Mouse (Mus musculus) midbrain, postnatal 0 days (tissue): ENCODE data around the gene Mcm9. TPM values are rescaled to one million over a fixed set of nuclear protein-coding genes. Genes with fewer than 3 reads are reported as not detected.
A peak's percentile ranks its signal among the peaks of the same experiment; 100 is the strongest.
"Not testable (repeated sequence)": the region's sequence is repeated elsewhere in the genome, so short reads cannot be mapped to it uniquely, and the experiment has no call there.

Experiments
- ATAC-seq: fragments of 200-750 bp; cut with Nextera tagmentation; 2 replicates; pipeline ENCODE4 v1.8.0; 2017; ENCODE audit warnings: moderate number of reproducible peaks, mild to moderate bottlenecking, moderate TSS enrichment, moderate library complexity; ENCODE audit not compliant: low FRiP score
- DNase-seq: peaks from one replicate; pipeline ENCODE4 v3.0.0-alpha.2; 2015; ENCODE audit warnings: low spot score
- H3K27ac ChIP-seq: fragments of 300-500 bp; sonication (generic); 2 replicates; pipeline ENCODE4 v1.5.1; 2014; ENCODE audit warnings: low read depth, mild to moderate bottlenecking, low read length, mixed read lengths
- H3K27me3 ChIP-seq: fragments of 300-500 bp; sonication (generic); 2 replicates; pipeline ENCODE4 v1.6.1; 2014; ENCODE audit warnings: low read length, control low read depth, mixed read lengths; ENCODE audit not compliant: insufficient read depth
- H3K36me3 ChIP-seq: fragments of 300-500 bp; sonication (generic); 2 replicates; pipeline ENCODE4 v1.6.1; 2014; ENCODE audit warnings: low read length, control low read depth, mixed read lengths; ENCODE audit not compliant: insufficient read depth
- H3K4me1 ChIP-seq: fragments of 300-500 bp; sonication (generic); 2 replicates; pipeline ENCODE4 v1.6.1; 2014; ENCODE audit warnings: mild to moderate bottlenecking, control low read depth, antibody characterized with exemption, low read length, mixed read lengths; ENCODE audit not compliant: insufficient read depth
- H3K4me2 ChIP-seq: fragments of 300-500 bp; sonication (generic); 2 replicates; pipeline ENCODE4 v1.6.1; 2014; ENCODE audit warnings: low read depth, mild to moderate bottlenecking, low read length, mixed read lengths; ENCODE audit not compliant: poor library complexity, severe bottlenecking
- H3K4me3 ChIP-seq: fragments of 300-500 bp; sonication (generic); 2 replicates; pipeline ENCODE4 v1.5.1; 2014; ENCODE audit warnings: low read depth, mild to moderate bottlenecking, low read length, moderate library complexity
- H3K9ac ChIP-seq: fragments of 300-500 bp; sonication (generic); replicated peaks from 2 replicates; pipeline ENCODE4 v1.6.1; 2014; ENCODE audit warnings: mild to moderate bottlenecking, low read length, moderate library complexity, mixed read lengths; ENCODE audit not compliant: poor library complexity, severe bottlenecking
- H3K9me3 ChIP-seq: fragments of 300-500 bp; sonication (generic); 2 replicates; pipeline ENCODE4 v1.6.1; 2016; ENCODE audit warnings: low read length, control low read depth
- CTCF ChIP-seq: IDR thresholded peaks from 2 replicates; pipeline ENCODE4 v1.5.1; 2016; ENCODE audit warnings: antibody characterized with exemption, mild to moderate bottlenecking
- WGBS: fragments of 180-500 bp; shearing (Covaris S2); extraction: QIAGEN DNeasy Blood & Tissue Kit; methylation state at CpG from one replicate; pipeline ENCODE4 v1.1.7; 2014; 5-methylcytosine and 5-hydroxymethylcytosine counted together
- polyA plus RNA-seq: library from polyadenylated mRNA; unstranded; fragments of >200 nt; fragmentation: Nextera tagmentation; extraction: Ambion mirVana; gene quantifications from 2 replicates; pipeline ENCODE4 v1.2.1, GENCODE M21; 2015
- total RNA-seq: library from RNA; depleted of rRNA; stranded (reverse); fragments of >200 nt; gene quantifications from 2 replicates; pipeline ENCODE4 v1.2.3, GENCODE M21; 2014; rRNA removed

The Mcm9 gene
- 3.1 and 5.9 TPM in 2 replicates for total RNA-seq
- polyA plus RNA-seq, result 4.6 and 5.7 TPM in 2 replicates

GRCm38 (mm10) chr10:53630339-53630738 is at the start of gene Mcm9:
Gene Mcm9 (minus strand): TSS chr10:53630439.
- H3K27ac ChIP-seq, result peak within 1 kb of the TSS; percentile 80
- peak within 1 kb of the TSS; percentile 76 for H3K4me3 ChIP-seq
- WGBS, result 51% methylated on average over 9 of the region's 10 CpGs
- DNase-seq, H3K9me3 ChIP-seq, H3K27me3 ChIP-seq, ATAC-seq, H3K36me3 ChIP-seq, H3K4me1 ChIP-seq: not testable (repeated sequence)
- peak within 1 kb of the TSS; percentile 50 for H3K4me2 ChIP-seq
- H3K9ac ChIP-seq, result peak within 1 kb of the TSS; percentile 79

- DNase-seq (no peak), ATAC-seq (no peak)
These were observed 31.5 kb upstream of the Mcm9 start for GRCm38 (mm10) chr10:53661788-53662187.

GRCm38 (mm10) chr10:53654239-53654638 is 24.0 kb upstream of the Mcm9 start:
- not testable (repeated sequence) for DNase-seq, H3K9ac ChIP-seq, H3K9me3 ChIP-seq, H3K4me2 ChIP-seq, H3K27me3 ChIP-seq, H3K4me3 ChIP-seq, H3K36me3 ChIP-seq, H3K4me1 ChIP-seq, H3K27ac ChIP-seq, ATAC-seq
- WGBS, result 81% methylated on average over 5 of the region's 5 CpGs

More at GRCm38 (mm10) chr10:53661788-53662187, 31.5 kb upstream of the Mcm9 start:
- no peaks in the 10 kb centered on the region for H3K27me3 ChIP-seq
- no peaks in the 10 kb centered on the region for H3K36me3 ChIP-seq
- no peaks in the 10 kb centered on the region for H3K9me3 ChIP-seq
- 79% methylated on average over 4 of the region's 4 CpGs for WGBS
- no peak for TF ChIP-seq CTCF
- no peak overlapping the region for H3K9ac ChIP-seq
- H3K4me2 ChIP-seq, result no peak overlapping the region
- no peak overlapping the region for H3K27ac ChIP-seq
- H3K4me3 ChIP-seq, result no peak overlapping the region
- H3K4me1 ChIP-seq, result no peaks in the 10 kb centered on the region

- Histone ChIP-seq H3K27me3 (no peaks in the 10 kb centered on the region), H3K4me3 (no peak overlapping the region), H3K4me2 (no peak overlapping the region), H3K9me3 (no peaks in the 10 kb centered on the region), H3K9ac (no peak overlapping the region), H3K27ac (no peak overlapping the region), H3K4me1 (no peaks in the 10 kb centered on the region), H3K36me3 (peaks cover 14% of the 10 kb centered on the region; the same call in 1 of the 2 replicates)
- TF ChIP-seq CTCF, result no peak
- 88% methylated on average over 2 of the region's 2 CpGs for whole genome bisulfite sequencing
- DNase-seq (no peak), ATAC-seq (no peak)
These were observed 20.4 kb upstream of the Mcm9 start for GRCm38 (mm10) chr10:53650683-53651082.

- no peaks in the 10 kb centered on the region for H3K9me3 ChIP-seq
- ATAC-seq (peak; percentile 54; the same call in 1 of the 2 replicates), DNase-seq (peak; percentile 82)
- H3K9ac ChIP-seq, result no peak overlapping the region
- no peak overlapping the region for H3K4me3 ChIP-seq
- H3K36me3 ChIP-seq, result no peaks in the 10 kb centered on the region
- H3K4me1 ChIP-seq, result no peaks in the 10 kb centered on the region
- no peak overlapping the region for H3K4me2 ChIP-seq
- H3K27me3 ChIP-seq, result no peaks in the 10 kb centered on the region
- H3K27ac ChIP-seq, result no peak overlapping the region
- TF ChIP-seq CTCF, result peak; percentile 97
These were observed 11.3 kb upstream of the Mcm9 start for GRCm38 (mm10) chr10:53641507-53641906.

- no peaks in the 10 kb centered on the region for H3K4me1 ChIP-seq
- H3K9me3 ChIP-seq, result no peaks in the 10 kb centered on the region
- no peaks in the 10 kb centered on the region for H3K27me3 ChIP-seq
- DNase-seq, result no peak
- no peak overlapping the region for H3K4me2 ChIP-seq
- 88% methylated on average over 13 of the region's 13 CpGs for WGBS
- H3K36me3 ChIP-seq, result 0 out of 2 replicates have a peak, but pooled peaks cover 3% of the 10 kb centered on the region
- H3K27ac ChIP-seq, result no peak overlapping the region
- no peak for TF ChIP-seq CTCF
- H3K4me3 ChIP-seq, result no peak overlapping the region
- H3K9ac ChIP-seq, result no peak overlapping the region
- ATAC-seq, result no peak
These were observed 5.2 kb upstream of the Mcm9 start for GRCm38 (mm10) chr10:53635246-53635971.
